Mouse (Mus musculus): ENCODE measurements around the gene Cfdp1.

Gene Cfdp1

GRCm38 (mm10) chr8:111853861-111854501, at the start of gene Cfdp1:
Gene Cfdp1 (minus strand): TSS chr8:111854291.
- peak; percentile 97 for DNase-seq

- DNase-seq: no peak
Observed at GRCm38 (mm10) chr8:111902080-111902479, 48.0 kb upstream of the Cfdp1 start.

GRCm38 (mm10) chr8:111898586-111898985, 44.5 kb upstream of the Cfdp1 start:
- DNase-seq: no peak

DNA sequence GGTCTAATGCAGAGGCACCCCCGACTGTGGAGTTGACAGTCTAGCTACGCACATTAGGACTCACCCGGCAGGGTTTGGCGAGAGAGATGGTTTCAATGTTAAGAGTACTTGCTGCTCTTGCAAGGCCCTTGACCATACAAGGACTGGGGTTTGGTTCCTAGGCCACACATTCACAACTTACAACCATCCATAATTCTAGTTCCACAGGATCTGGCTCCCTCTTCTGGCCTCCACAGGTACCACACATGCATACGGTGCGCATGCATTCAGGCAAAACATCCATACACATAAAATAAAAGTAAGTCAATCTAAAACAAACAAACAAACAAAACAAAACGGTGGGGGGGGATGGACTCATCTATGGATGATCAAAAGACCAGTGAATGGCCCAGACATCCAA, 40.9 kb upstream of the Cfdp1 start:
- DNase-seq: no peak

DNA sequence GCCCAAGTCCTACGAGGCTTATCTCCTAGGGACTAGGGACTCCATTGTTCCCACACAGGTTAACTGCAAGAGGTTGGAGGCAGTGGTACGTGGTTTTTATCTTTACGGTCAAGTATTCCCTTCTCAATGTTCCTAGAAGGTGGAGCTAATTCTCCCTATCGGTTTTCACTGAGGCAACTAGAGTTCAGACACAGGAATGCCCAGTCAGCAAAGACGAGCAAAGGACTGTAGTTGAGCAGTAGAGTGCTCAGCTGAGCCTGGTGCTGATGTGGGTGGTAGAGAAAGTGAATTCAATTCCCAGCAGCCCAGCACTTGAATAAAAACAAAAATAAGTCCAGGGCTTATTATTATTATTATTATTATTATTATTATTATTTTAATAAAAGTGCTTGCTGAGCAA, 38.5 kb upstream of the Cfdp1 start:
- no peak for DNase-seq

DNA sequence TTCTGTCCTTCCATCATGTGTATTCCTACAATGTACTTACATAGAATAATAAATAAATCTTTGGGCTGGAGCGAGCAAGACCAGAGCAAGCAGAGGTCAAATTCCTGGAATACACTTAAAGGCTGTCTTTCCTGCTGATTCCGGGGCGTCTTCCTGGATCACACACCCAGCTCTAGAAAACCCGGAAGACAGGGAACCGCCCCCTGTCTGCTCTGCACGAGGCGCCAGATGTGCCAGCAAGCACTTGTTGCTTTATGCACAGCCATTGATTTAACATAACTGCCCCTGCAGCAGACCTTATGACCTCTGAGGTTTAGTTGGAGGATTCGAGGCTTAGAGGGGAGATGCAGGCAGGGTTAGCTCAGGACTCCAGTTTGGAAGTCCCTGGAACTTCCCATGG, 37.9 kb upstream of the Cfdp1 start:
- DNase-seq: no peak

DNA sequence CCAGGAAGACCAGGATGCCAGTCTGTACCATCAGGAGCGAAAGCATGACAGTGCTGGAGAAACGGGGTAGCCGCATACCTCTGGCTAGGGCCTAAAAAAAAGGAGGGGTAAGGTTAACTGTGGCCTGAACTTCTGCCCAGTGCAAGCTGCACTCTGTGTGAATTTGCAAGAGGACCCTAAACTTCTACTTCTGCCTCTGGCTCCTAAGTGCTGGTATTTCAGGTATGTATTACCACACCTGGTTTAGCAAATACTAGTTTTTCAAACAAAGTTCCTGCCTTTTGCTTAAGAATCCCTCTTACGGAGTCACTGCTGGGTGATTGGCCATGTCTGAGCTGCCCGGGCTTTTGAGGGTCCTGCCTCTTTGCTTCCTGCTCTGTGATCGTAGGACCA, 36.8 kb upstream of the Cfdp1 start:
- DNase-seq: no peak

DNA sequence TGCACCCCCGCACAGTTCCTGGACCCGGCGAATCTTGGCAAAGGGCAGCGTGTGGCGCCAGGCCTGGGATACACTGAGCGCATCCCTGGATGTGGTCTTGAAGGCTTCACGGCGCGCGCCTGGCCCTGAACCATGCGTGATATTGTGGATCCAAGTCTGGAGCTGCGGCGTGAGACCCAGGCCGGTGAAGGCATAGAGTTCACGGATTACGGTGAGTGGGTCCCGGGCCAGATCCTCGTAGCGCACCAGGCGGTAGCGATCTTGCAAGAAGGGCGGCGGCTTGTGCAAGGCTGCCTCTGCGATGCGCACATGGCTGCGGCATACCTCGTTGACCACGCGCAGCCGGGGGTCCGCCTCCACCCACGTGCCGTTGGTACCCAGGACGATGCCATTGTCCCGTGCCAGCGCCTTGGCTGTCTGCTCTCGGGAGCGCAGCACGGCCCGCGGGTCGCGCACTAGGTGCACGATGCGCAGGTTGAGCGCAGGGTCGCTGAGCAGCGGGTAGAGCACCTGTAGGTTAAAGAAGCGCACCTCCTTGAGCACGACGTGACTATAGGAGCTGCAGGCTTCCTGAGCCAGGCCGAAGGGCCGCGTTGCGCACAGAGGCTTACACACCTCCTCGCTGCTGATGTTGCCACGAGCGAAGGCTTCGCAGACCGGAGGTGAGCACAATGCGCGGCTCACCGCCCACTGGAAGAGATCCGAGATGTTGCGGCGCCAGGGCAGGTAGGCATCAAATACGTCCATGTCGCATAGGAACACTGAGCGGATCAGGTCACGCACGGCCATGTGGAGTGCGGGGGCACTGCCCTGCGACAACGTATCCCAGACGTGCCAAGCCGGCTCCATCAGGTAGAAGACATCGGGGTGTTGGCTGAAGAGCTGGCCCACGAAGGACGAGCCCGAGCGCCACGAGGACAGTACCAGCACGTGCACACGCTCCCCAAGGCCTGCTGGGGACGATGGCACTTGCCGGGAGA, 36.1 kb upstream of the Cfdp1 start:
- DNase-seq: no peak

- no peak for DNase-seq
Observed at GRCm38 (mm10) chr8:111888091-111888650, 34.1 kb upstream of the Cfdp1 start.

DNA sequence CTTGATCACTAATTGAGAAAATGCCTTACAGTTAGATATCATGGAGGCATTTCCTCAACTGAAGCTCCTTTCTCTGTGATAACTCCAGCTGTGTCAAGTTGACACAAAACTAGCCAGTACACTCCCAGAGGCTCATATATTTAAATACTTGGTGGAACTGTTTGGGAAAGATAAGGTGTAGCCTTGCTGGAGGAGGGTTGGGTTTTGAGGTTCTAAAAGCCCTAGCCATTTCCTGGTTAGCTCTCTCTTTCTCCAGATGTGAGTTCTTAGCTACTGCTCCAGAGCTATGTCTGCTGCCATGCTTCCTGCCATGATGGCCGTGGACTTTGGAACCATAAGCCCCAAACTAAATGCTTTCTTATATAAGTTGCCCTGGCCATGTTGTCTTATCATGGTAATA, 33.4 kb upstream of the Cfdp1 start:
- DNase-seq: no peak

DNA sequence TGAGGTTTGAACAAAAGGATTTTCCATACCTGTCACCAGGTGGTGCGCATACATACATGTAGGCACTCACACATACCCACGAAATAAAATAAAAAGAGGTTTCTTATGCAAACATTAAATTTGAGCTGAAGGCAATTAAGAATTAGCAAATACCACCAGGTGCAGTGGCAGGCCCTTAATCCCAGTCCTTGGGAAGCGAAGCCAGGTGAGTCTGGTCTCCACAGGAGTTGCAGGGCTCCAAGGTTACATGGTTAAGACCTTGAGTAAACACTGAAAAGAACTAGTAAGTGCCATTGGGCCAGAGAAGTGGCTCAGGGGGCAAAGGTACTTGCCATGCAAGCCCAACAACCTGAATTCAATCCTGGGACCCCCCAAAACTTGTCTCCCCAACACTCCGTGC, 29.5 kb upstream of the Cfdp1 start:
- DNase-seq: no peak

DNA sequence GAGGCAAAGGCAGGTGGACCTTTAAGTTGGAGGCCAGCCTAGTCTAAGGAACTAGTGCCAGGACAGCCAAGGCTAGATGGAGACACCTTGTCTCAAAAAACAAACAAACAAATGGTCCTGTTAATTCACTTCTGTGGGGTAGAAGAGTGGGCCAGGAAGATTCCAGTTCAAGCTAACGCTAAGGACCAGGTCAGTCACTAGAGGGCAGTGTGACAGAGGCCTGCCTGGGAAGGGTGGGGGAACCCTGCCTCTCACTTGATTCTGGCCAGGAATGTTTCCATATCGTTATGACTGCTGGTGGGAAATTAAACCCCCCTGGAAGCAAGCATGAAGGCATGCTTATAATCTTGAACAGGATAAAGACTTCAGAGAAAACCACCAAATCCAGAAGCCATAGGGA, 27.5 kb upstream of the Cfdp1 start:
- peak in 1 of 2 experiments; percentile 38 for DNase-seq

DNA sequence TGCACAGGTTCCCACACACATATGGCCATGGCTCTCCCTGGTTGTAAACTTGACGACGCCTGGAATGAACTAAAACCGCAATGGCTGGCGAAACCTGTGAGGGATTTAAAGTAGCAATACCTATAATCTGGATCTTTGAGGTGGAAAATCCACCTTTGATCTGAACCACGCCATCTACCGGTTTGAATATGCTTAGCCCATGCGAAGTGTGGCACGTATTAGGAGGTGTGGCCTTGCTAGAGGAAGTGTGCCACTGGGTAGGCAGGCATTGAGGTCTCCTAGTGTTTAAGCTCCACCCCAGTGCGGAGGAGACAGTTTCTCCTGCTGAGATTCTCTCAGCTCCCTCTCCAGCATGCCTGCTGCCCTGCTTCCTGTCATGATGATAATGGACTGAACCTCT, 23.6 kb upstream of the Cfdp1 start:
- DNase-seq: no peak

DNA sequence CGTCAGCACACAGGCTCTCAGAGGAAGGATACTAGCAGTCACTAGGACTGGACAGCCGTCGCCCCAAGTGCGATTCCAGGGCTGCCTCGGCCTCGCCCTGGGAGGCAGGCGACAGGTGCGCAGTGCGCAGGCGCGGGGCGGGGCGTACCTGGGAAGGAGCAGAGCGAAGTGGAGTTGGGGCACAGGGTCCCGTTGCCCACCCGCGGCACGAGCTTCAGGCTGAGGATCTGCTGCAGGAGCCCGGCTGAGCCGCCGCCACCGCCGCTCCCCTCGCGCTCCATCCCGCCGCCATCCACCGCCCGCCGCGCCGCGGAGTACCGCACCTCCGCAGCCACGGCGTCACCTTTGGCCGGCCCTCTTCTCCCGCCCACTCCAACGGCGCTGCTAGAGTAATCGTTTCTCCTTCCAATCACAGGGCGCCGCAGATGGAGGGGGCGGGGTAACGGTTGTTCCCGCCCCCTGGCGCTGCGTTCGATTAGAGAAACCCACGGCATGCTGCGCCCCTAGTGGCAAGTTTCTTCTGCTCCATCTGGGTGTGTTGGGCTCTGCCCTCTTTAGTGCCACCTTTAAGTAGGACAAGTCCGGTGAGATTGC, 22.4 kb upstream of the Cfdp1 start, which contains the start of gene Tmem170:
Tmem170 (minus strand) TSS at position 396 of the 594 bp plus-strand sequence.
- DNase-seq: peak; percentile 98 to 99

DNA sequence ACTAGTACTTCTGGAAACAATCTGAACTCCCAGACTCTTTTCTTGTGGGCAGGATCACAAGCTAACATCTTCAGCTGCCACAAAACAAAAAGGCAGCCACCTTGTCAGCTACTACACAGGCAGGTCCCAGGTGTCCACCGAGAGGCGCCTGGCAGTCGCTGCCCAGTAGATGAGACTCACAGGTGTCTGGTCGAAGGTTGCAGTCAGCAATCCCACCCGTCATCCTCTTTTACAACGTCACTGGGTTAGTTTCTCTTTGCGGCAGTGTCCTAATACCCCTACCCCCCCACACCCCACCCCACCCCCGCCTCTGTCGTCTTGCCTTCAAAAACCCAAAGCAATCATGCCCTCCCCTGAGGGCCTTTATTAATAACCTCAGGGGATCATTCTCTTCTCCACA, 21.7 kb upstream of the Cfdp1 start:
- DNase-seq: peak; percentile 23 to 30

DNA sequence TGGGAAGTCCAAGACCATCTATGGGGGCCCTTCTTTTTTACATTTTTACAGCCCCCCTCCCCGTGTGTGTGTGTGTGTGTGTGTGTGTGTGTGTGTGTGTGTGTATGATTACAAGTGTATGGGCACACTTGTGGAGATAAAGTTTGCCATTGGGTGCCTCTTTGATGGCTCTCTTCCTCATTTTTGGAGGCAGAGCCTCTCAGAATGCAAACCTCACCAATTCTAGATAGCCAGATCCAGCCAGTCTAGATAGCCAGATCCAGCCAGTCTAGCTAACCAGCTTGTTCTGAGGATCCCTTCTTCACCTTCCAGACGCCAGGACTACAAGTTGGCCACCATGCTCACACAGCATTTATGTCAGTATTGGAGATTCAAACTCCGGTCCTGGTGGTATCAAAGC, 17.2 kb upstream of the Cfdp1 start:
- DNase-seq: no peak

DNA sequence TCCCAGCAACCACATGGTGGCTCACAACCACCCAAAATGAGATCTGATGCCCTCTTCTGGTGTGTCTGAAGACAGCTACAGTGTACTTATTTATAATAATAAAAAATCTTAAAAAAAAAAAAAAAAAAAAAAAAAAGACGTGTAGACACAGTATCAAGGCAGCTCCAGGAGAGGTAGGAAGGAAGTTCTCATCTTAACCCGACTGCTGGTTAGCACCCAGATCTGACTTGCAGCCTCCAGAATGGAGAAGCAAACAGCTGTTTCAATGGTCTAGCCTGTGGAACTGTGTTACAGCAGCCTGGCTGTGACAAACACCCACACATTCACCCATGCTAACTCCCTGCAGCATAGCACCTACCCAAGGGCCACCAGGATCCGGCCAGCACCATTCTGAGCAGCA, 16.3 kb upstream of the Cfdp1 start:
- no peak for DNase-seq

- DNase-seq: no peak
Observed at GRCm38 (mm10) chr8:111868664-111869063, 14.6 kb upstream of the Cfdp1 start.

DNA sequence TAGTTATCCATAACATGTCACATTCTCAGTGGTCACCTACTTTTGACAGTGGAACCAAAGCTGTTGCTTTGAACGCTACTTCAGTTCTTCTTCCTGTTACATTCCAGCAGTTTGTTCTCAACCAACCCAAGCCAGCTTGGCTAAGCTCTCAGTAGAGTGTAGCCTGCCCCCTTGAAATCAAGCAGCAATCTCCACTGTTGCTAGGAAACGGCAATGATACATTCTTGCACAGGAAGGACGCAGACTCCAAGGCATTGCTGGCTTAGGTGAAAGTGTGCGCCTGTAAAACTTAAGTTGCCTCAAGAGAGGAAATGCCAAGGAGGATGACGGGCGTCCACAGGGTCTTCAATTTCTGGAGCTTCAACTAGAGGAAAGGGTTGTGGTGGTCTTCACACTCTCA, 11.8 kb upstream of the Cfdp1 start:
- DNase-seq: peak in 1 of 2 experiments; percentile 38

GRCm38 (mm10) chr8:111865130-111865852, 11.2 kb upstream of the Cfdp1 start:
- no peak for DNase-seq

DNA sequence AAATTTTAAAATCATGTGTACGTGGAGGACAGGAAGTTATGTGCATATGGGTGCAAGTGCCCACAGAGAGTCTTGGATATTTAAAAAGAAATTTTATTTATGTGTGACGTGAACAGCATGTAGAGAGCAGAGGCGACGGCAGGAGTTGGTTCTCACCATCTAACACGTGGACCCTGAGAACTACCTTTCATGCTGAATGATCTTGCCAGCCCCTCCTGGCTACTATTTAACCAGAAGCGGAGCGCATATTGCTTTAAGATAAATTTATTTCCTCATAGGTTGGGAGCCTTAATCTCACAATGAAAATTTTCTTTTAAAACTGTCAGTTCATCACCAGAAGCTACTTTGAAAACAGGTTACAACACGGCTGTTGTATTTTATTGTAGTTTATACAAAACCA, 10.6 kb upstream of the Cfdp1 start:
- DNase-seq: no peak

DNA sequence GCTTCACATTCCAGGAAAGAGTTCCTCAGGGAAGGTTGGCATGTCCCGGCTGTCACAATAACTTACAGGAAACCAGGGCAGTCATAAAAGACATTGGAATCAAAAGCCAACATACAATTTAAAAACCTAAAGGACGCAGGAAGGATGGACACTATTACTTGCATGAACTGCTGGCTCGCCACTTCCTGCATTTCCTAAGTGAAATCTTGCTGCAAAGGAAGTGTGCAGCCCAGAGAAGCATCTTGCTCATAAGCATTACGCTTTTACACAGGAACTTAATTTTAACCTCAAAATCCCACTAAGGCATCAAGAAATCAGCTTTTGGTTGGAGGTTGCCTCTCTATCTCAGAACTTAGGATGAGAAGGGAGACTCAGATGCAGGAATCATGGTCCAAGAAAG, 9.2 kb upstream of the Cfdp1 start:
- no peak for DNase-seq

DNA sequence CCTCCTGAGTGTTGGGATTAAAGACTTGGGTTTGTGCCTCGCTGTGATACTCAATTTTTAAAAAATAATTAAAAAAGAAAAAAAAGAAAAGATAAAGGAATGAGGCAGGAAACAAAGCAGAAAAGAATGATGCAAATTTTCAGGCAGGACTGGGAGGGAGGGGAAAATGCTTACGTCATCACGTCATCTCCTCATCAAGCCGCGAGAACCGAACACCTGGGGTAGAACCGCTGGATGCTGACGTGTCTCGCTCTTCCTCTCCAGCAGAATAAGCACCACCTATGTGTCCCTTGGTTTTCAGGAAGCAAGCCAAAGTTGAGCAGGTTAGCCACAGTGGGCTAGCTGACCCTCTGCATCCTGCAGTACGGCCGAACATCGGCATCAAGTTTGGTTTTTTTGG, 1.9 kb upstream of the Cfdp1 start:
- DNase-seq: no peak

All from kidney, adult 8-10 months (tissue).